Mouse (Mus musculus) hindbrain, embryonic 13.5 days (tissue): ENCODE results near the gene Sh3glb2. TPM values are rescaled to one million over a fixed set of nuclear protein-coding genes. Genes with fewer than 3 reads are reported as not detected.

Experiments
- ATAC-seq: fragments of 200-750 bp; cut with Nextera tagmentation; 2 replicates; pipeline ENCODE4 v1.8.0; 2017; ENCODE audit warnings: moderate TSS enrichment; ENCODE audit not compliant: low FRiP score
- H3K27ac ChIP-seq: fragments of 300-500 bp; sonication (generic); 2 replicates; pipeline ENCODE4 v1.5.1; 2015; ENCODE audit warnings: inconsistent platforms, mild to moderate bottlenecking, moderate library complexity
- H3K27me3 ChIP-seq: fragments of 300-500 bp; sonication (generic); 2 replicates; pipeline ENCODE4 v1.6.1; 2015; ENCODE audit warnings: mild to moderate bottlenecking, inconsistent platforms
- H3K36me3 ChIP-seq: fragments of 300-500 bp; sonication (generic); 2 replicates; pipeline ENCODE4 v1.6.1; 2015; ENCODE audit warnings: mild to moderate bottlenecking, inconsistent platforms
- H3K4me1 ChIP-seq: fragments of 300-500 bp; sonication (generic); replicated peaks from 2 replicates; pipeline ENCODE4 v1.6.1; 2015; ENCODE audit warnings: inconsistent platforms
- H3K4me2 ChIP-seq: fragments of 300-500 bp; sonication (generic); 2 replicates; pipeline ENCODE4 v1.6.1; 2015; ENCODE audit warnings: inconsistent platforms, mild to moderate bottlenecking, moderate library complexity
- H3K4me3 ChIP-seq: fragments of 300-500 bp; sonication (generic); 2 replicates; pipeline ENCODE4 v1.5.1; 2015; ENCODE audit warnings: mild to moderate bottlenecking, inconsistent platforms
- H3K9ac ChIP-seq: fragments of 300-500 bp; sonication (generic); 2 replicates; pipeline ENCODE4 v1.6.1; 2015; ENCODE audit warnings: mild to moderate bottlenecking, inconsistent platforms
- H3K9me3 ChIP-seq: fragments of 300-500 bp; sonication (generic); 2 replicates; pipeline ENCODE4 v1.6.1; 2016; ENCODE audit warnings: inconsistent platforms
- WGBS: fragments of 180-500 bp; shearing (Covaris S2); methylation state at CpG from one replicate; pipeline ENCODE4 v1.1.7; 2015; 5-methylcytosine and 5-hydroxymethylcytosine counted together
- polyA plus RNA-seq: library from polyadenylated mRNA; unstranded; fragments of >200 nt; fragmentation: Nextera tagmentation; extraction: Ambion mirVana; gene quantifications from 2 replicates; pipeline ENCODE4 v1.2.1, GENCODE M21; 2015

Gene Sh3glb2
- polyA plus RNA-seq, 1 experiment from 2014 or later, result 146 TPM

DNA sequence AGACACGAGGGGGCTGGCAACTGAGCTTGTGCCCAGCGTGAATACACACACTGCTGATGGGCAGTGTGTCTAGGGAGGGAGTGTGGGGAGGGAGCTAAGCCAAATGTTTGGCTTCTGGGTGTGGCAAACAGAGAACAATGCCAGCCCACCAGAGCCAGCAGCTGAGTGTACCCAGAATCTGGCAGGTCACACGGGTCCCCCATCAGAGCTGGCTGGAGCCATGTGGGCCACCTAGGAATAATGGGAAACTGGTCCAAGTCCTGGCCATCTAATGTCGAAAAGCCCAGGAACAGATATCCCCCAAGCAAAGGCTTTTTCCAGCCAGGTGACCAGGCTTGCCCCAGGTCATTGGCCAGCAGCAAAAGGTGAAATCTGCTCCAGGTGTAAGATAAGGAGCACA is 3.3 kb downstream of the Sh3glb2 start:
- Histone ChIP-seq H3K27ac (0 out of 2 replicates have a peak overlapping the region, but pooled peaks have one; percentile 26), H3K36me3 (peaks cover 41% of the 10 kb centered on the region), H3K27me3 (no peaks in the 10 kb centered on the region), H3K4me3 (no peak overlapping the region), H3K9ac (peak overlapping the region; percentile 14), H3K9me3 (no peaks in the 10 kb centered on the region), H3K4me1 (peaks cover 41% of the 10 kb centered on the region), H3K4me2 (no peak overlapping the region)
- ATAC-seq, result no peak
- 67% methylated on average over 4 of the region's 4 CpGs for WGBS

GRCm38 (mm10) chr2:30351149-30351548 is 8.0 kb downstream of the Sh3glb2 start:
- Histone ChIP-seq H3K4me3 (no peak overlapping the region), H3K27ac (no peak overlapping the region), H3K4me2 (no peak overlapping the region), H3K36me3 (peaks cover 88% of the 10 kb centered on the region), H3K27me3 (no peaks in the 10 kb centered on the region), H3K4me1 (peaks cover 14% of the 10 kb centered on the region), H3K9ac (no peak overlapping the region), H3K9me3 (no peaks in the 10 kb centered on the region)
- no peak for ATAC-seq
- WGBS, result 84% methylated on average over 2 of the region's 2 CpGs

- peaks cover 91% of the 10 kb centered on the region for H3K36me3 ChIP-seq
- H3K4me1 ChIP-seq, result no peaks in the 10 kb centered on the region
- no peak overlapping the region for H3K9ac ChIP-seq
- WGBS, result 93% methylated on average over 6 of the region's 6 CpGs
- no peak overlapping the region for H3K4me2 ChIP-seq
- no peaks in the 10 kb centered on the region for H3K9me3 ChIP-seq
- no peak overlapping the region for H3K4me3 ChIP-seq
- H3K27me3 ChIP-seq, result no peaks in the 10 kb centered on the region
- no peak for ATAC-seq
- no peak overlapping the region for H3K27ac ChIP-seq
Observed at GRCm38 (mm10) chr2:30349196-30349595, 9.9 kb downstream of the Sh3glb2 start.

GRCm38 (mm10) chr2:30345971-30346676 is 13.0 kb downstream of the Sh3glb2 start:
- no peaks in the 10 kb centered on the region for H3K9me3 ChIP-seq
- H3K4me3 ChIP-seq, result no peak overlapping the region
- no peak overlapping the region for H3K9ac ChIP-seq
- no peak overlapping the region for H3K4me2 ChIP-seq
- no peak overlapping the region for H3K27ac ChIP-seq
- H3K4me1 ChIP-seq, result no peaks in the 10 kb centered on the region
- 93% methylated on average over 7 of the region's 7 CpGs for whole genome bisulfite sequencing
- no peak for ATAC-seq
- H3K27me3 ChIP-seq, result no peaks in the 10 kb centered on the region
- H3K36me3 ChIP-seq, result peaks cover 100% of the 10 kb centered on the region

- WGBS, result 73% methylated on average over 14 of the region's 14 CpGs
- no peak overlapping the region for H3K4me3 ChIP-seq
- no peak overlapping the region for H3K4me2 ChIP-seq
- no peaks in the 10 kb centered on the region for H3K9me3 ChIP-seq
- H3K27ac ChIP-seq, result peak overlapping the region; percentile 40; the same call in 1 of the 2 replicates
- H3K4me1 ChIP-seq, result no peaks in the 10 kb centered on the region
- H3K9ac ChIP-seq, result no peak overlapping the region
- H3K36me3 ChIP-seq, result peaks cover 99% of the 10 kb centered on the region
- ATAC-seq, result no peak
- H3K27me3 ChIP-seq, result no peaks in the 10 kb centered on the region
Observed at GRCm38 (mm10) chr2:30343601-30344137, 15.5 kb downstream of the Sh3glb2 start.

- 91% methylated on average over 7 of the region's 7 CpGs for WGBS
- Histone ChIP-seq H3K27me3 (no peaks in the 10 kb centered on the region), H3K4me3 (no peak overlapping the region), H3K36me3 (peaks cover 98% of the 10 kb centered on the region), H3K4me2 (no peak overlapping the region), H3K9me3 (no peaks in the 10 kb centered on the region), H3K9ac (no peak overlapping the region), H3K27ac (no peak overlapping the region), H3K4me1 (no peaks in the 10 kb centered on the region)
- ATAC-seq, result no peak
Observed at GRCm38 (mm10) chr2:30342544-30342943, 16.6 kb downstream of the Sh3glb2 start.

DNA sequence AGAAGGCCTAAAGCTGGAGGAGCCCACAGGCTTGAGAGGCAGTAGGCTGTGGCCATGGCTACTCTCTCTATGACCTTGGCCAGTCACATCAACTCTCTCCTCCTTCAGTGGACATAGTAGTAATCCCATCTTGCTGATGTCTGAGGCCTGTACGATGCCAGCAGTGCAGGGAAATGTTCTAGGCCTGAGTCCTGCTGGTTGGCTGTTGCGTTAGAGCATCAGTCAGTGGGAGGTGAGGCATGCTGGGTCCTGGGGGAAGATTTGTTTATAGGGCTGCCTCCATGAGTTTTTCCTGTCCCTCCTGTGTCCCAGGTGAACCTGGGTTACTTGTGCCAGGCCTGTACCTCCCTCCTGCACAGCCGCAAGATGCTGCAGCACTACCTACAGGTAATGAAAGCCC is 17.1 kb downstream of the Sh3glb2 start:
- Histone ChIP-seq H3K4me3 (no peak overlapping the region), H3K27me3 (no peaks in the 10 kb centered on the region), H3K4me2 (no peak overlapping the region), H3K4me1 (no peaks in the 10 kb centered on the region), H3K9me3 (no peaks in the 10 kb centered on the region), H3K9ac (no peak overlapping the region), H3K36me3 (peaks cover 98% of the 10 kb centered on the region), H3K27ac (no peak overlapping the region)
- no peak for ATAC-seq
- WGBS, result 91% methylated on average over 3 of the region's 3 CpGs

DNA sequence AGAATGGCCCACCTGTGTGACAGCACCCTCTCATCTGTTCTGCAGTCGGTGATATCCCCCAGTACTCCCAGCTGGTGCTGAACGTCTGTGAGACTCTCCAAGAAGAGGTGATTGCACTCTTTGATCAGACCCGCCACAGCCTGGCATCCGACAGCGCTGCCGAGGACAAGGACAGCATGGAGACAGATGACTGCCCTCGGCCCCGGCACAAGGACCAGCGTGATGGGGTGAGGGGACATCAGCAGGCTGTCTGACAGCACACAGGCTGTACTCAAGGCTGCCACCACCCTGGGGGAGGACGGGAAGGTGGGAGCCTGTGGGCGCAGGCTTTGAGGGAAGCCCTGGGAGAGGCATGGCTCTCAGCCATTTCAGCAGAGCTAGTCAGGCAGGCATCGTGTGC is 22.0 kb downstream of the Sh3glb2 start:
- ATAC-seq, result no peak

DNA sequence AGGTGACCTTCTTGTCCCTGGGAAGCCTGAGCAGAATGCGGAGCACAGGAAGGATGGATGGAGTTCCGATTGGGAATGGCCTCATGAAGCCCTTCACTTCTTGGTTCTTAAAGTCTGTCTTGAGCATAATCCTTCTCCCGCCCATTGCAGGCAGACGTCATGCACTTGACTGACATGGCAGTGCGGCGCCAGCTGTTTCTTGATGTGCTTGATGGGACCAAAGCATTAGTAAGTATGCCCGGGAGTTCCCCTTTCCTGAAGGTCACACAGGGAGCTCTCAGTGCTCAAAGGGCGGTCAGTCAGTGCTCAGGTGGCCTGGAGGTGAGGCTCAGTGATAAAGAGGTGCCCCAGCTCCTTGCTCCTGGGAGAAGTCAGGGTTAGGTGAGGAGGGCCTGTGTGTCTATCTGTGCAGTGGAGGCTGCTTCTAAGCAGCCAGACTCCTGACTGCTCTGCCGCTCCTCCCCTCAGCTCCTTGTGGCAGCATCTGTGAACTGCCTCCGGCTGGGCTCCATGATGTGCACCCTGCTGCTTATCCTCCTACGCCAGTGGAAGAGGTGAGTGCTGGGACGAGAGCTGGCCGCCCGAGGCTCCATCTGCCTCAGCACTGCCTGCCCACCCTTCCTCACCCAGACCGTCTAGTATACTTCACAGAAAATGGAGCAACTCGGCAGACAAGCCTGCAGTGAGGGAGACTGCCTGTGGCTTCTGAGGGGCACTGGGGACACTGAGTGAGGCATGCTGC is 22.8 kb downstream of the Sh3glb2 start:
- Histone ChIP-seq H3K4me3 (no peak overlapping the region), H3K27ac (no peak overlapping the region), H3K4me1 (no peaks in the 10 kb centered on the region), H3K9me3 (no peaks in the 10 kb centered on the region), H3K9ac (no peak overlapping the region), H3K27me3 (no peaks in the 10 kb centered on the region), H3K36me3 (peaks cover 97% of the 10 kb centered on the region), H3K4me2 (no peak overlapping the region)
- ATAC-seq, result no peak
- 84% methylated on average over 16 of the region's 16 CpGs for WGBS

More for the DNA sequence above, 22.0 kb downstream of the Sh3glb2 start:
- Histone ChIP-seq H3K4me2 (no peak overlapping the region), H3K27me3 (no peaks in the 10 kb centered on the region), H3K36me3 (peaks cover 98% of the 10 kb centered on the region), H3K9ac (no peak overlapping the region), H3K4me1 (no peaks in the 10 kb centered on the region), H3K9me3 (no peaks in the 10 kb centered on the region), H3K4me3 (no peak overlapping the region), H3K27ac (no peak overlapping the region)
- WGBS, result 91% methylated on average over 12 of the region's 12 CpGs

DNA sequence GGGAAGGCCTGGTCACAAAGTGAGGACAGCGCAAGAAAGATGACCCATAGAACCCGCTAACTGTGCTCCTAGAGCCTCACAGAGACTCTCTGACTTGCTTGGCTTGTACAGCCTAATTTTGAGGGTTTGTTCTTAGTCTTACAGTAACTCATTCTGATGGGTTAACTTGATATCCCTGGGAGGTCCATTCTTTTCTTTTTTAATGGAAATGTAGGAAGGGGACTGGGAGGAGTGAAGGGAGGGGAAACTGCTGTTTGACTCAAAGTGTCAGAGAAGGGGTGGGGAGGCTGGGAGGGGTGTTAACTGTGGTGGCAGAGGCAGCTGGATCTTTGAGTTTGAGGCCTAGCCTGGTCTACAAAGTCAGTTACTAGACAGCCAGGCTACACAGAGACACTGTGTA is 23.8 kb downstream of the Sh3glb2 start:
- Histone ChIP-seq H3K4me2 (no peak overlapping the region), H3K27me3 (no peaks in the 10 kb centered on the region), H3K9ac (no peak overlapping the region), H3K36me3 (peaks cover 97% of the 10 kb centered on the region), H3K4me3 (no peak overlapping the region), H3K27ac (no peak overlapping the region), H3K9me3 (no peaks in the 10 kb centered on the region), H3K4me1 (no peaks in the 10 kb centered on the region)
- 95% methylated on average over 2 of the region's 2 CpGs for WGBS
- ATAC-seq, result no peak

DNA sequence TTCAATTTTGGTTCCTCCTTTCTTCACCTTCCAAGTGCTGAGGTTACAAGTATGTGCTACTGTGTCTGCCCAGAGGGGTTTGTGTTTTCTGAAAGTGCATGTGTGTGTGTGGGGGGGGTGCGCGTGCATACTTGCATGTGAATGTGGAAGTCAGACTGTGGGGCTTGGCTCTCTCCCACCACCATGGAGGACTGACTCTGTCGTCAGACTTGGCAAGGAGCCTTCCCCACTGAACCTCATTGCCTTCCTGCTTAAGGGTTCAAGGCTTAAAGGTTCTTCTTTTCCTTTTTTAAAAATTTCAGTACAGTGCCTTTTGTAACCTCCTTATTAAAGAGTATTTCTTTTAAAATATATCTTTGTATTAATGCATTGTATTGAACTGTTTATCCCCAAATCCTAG is 30.3 kb downstream of the Sh3glb2 start:
- H3K9me3 ChIP-seq, result no peaks in the 10 kb centered on the region
- H3K27me3 ChIP-seq, result no peaks in the 10 kb centered on the region
- H3K9ac ChIP-seq, result no peak overlapping the region
- no peak overlapping the region for H3K27ac ChIP-seq
- no peak overlapping the region for H3K4me2 ChIP-seq
- no peak overlapping the region for H3K4me3 ChIP-seq
- no peak for ATAC-seq
- WGBS, result 90% methylated on average over 3 of the region's 3 CpGs
- H3K4me1 ChIP-seq, result no peaks in the 10 kb centered on the region
- H3K36me3 ChIP-seq, result peaks cover 98% of the 10 kb centered on the region

DNA sequence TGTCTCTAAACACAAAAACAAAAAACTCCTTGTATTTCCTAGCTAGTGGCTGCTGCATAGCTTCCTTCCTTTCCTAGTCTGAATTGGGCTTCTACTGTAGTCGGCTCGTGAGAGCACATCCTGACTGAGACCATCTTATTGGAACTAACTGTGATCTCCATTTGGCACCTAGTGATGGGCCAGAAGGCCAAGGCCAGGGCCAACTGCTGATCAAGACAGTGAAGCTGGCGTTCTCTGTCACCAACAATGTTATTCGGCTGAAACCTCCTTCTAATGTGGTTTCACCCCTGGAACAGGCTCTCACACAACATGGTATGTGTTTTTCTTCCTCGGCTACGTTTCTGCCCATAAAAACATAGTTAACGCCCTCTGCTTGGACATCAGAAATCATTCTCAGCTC is 31.9 kb downstream of the Sh3glb2 start:
- 94% methylated on average over 7 of the region's 7 CpGs for WGBS
- Histone ChIP-seq H3K9me3 (no peaks in the 10 kb centered on the region), H3K27ac (no peak overlapping the region), H3K36me3 (peaks cover 98% of the 10 kb centered on the region), H3K4me1 (no peaks in the 10 kb centered on the region), H3K4me3 (no peak overlapping the region), H3K9ac (no peak overlapping the region), H3K27me3 (no peaks in the 10 kb centered on the region), H3K4me2 (no peak overlapping the region)
- no peak for ATAC-seq
